Mouse (Mus musculus) layer of hippocampus, adult 2 months (tissue): Measurements from ENCODE around the gene Agtpbp1. TPM values are rescaled to one million over a fixed set of nuclear protein-coding genes. Genes with fewer than 3 reads are reported as not detected.

Experiments used
- DNase-seq, 2 experiments: peaks; one replicate each; pipeline ENCODE4 v3.0.0; 2022; ENCODE audit warnings: low spot score in 2 of 2
- H3K27ac ChIP-seq: fragments of 200-600 bp; 2 replicates; pipeline ENCODE4 v1.8.1; 2022
- H3K4me3 ChIP-seq: fragments of 200-600 bp; 2 replicates; pipeline ENCODE4 v1.8.1; 2022; ENCODE audit warnings: mild to moderate bottlenecking
- CTCF ChIP-seq: fragments of 200-600 bp; conservative IDR thresholded peaks from 2 replicates; pipeline ENCODE4 v1.8.1; 2022; ENCODE audit warnings: antibody characterized with exemption, mild to moderate bottlenecking, moderate library complexity
- total RNA-seq, 2 experiments: library from RNA; stranded (reverse); gene quantifications; 2 replicates each; pipeline ENCODE4 v1.2.3; 2021

The Agtpbp1 gene
- total RNA-seq, 2 experiments from 2014 or later = 374 to 406 TPM

- H3K27ac ChIP-seq = no peak overlapping the region
- TF ChIP-seq CTCF = no peak
- no peak for DNase-seq
- no peak overlapping the region for H3K4me3 ChIP-seq
Measured at GRCm38 (mm10) chr13:59538661-59539060, 46.4 kb downstream of the Agtpbp1 start.

GRCm38 (mm10) chr13:59536631-59537030 is 48.4 kb downstream of the Agtpbp1 start:
- TF ChIP-seq CTCF = no peak
- H3K4me3 ChIP-seq = no peak overlapping the region
- H3K27ac ChIP-seq = no peak overlapping the region
- DNase-seq = no peak

GRCm38 (mm10) chr13:59535746-59536145 is 49.3 kb downstream of the Agtpbp1 start:
- H3K4me3 ChIP-seq = no peak overlapping the region
- no peak for DNase-seq
- no peak overlapping the region for H3K27ac ChIP-seq
- TF ChIP-seq CTCF = no peak

- Histone ChIP-seq H3K4me3 (no peak overlapping the region), H3K27ac (peak overlapping the region; percentile 80)
- no peak for TF ChIP-seq CTCF
- DNase-seq = peak in 1 of 2 experiments; percentile 25
Measured at GRCm38 (mm10) chr13:59534301-59534700, 50.7 kb downstream of the Agtpbp1 start.

GRCm38 (mm10) chr13:59533331-59533730 is 51.7 kb downstream of the Agtpbp1 start:
- no peak for DNase-seq
- H3K4me3 ChIP-seq = no peak overlapping the region
- H3K27ac ChIP-seq = peak overlapping the region; percentile 80
- TF ChIP-seq CTCF = no peak

GRCm38 (mm10) chr13:59531203-59531602 is 53.8 kb downstream of the Agtpbp1 start:
- no peak overlapping the region for H3K27ac ChIP-seq
- no peak overlapping the region for H3K4me3 ChIP-seq
- DNase-seq = no peak
- peak; percentile 62 for TF ChIP-seq CTCF

- no peak overlapping the region for H3K27ac ChIP-seq
- no peak for TF ChIP-seq CTCF
Measured at GRCm38 (mm10) chr13:59530491-59530890, 54.5 kb downstream of the Agtpbp1 start.

GRCm38 (mm10) chr13:59521271-59522064 is 63.6 kb downstream of the Agtpbp1 start:
- Histone ChIP-seq H3K27ac (no peak overlapping the region), H3K4me3 (no peak overlapping the region)
- no peak for DNase-seq
- TF ChIP-seq CTCF = no peak

More at GRCm38 (mm10) chr13:59530491-59530890, 54.5 kb downstream of the Agtpbp1 start:
- no peak for DNase-seq
- H3K4me3 ChIP-seq = no peak overlapping the region

GRCm38 (mm10) chr13:59520834-59521233 is 64.2 kb downstream of the Agtpbp1 start:
- Histone ChIP-seq H3K27ac (no peak overlapping the region), H3K4me3 (no peak overlapping the region)
- no peak for TF ChIP-seq CTCF
- DNase-seq = no peak

GRCm38 (mm10) chr13:59519479-59519878 is 65.5 kb downstream of the Agtpbp1 start:
- no peak for TF ChIP-seq CTCF
- Histone ChIP-seq H3K4me3 (no peak overlapping the region), H3K27ac (no peak overlapping the region)
- no peak for DNase-seq

GRCm38 (mm10) chr13:59518016-59518415 is 67.0 kb downstream of the Agtpbp1 start:
- DNase-seq = no peak
- H3K4me3 ChIP-seq = no peak overlapping the region

GRCm38 (mm10) chr13:59515074-59515473 is 70.0 kb downstream of the Agtpbp1 start:
- peak; percentile 76 for TF ChIP-seq CTCF
- Histone ChIP-seq H3K27ac (no peak overlapping the region), H3K4me3 (no peak overlapping the region)
- peak in 1 of 2 experiments; percentile 32 for DNase-seq

More at GRCm38 (mm10) chr13:59518016-59518415, 67.0 kb downstream of the Agtpbp1 start:
- H3K27ac ChIP-seq = no peak overlapping the region
- TF ChIP-seq CTCF = no peak

GRCm38 (mm10) chr13:59509644-59510366 is 75.2 kb downstream of the Agtpbp1 start:
- Histone ChIP-seq H3K4me3 (no peak overlapping the region), H3K27ac (peak overlapping the region; percentile 19; the same call in 1 of the 2 replicates)
- TF ChIP-seq CTCF = no peak
- DNase-seq = no peak
